Mouse (Mus musculus) frontal cortex, adult (tissue): ENCODE measurements at regions not wholly inside any gene's neighbourhood (a gene's known extent, or its start where the extent isn't known, plus 50 kb on each side); places are given as distances from the start of the nearest gene placed in this dataset.
A peak's percentile ranks its signal among the peaks of the same experiment; 100 is the strongest.

ENCODE experiments used
- ATAC-seq: cut with Nextera tagmentation; 2 replicates; pipeline ENCODE4 v1.9.2; 2017; ENCODE audit warnings: mild to moderate bottlenecking, moderate library complexity, mixed read lengths; ENCODE audit not compliant: low TSS enrichment

- ATAC-seq, result no peak
Measured at GRCm38 (mm10) chr12:106727486-106727885, 717.5 kb downstream of the Vrk1 start.

- ATAC-seq, result no peak
Measured at GRCm38 (mm10) chr12:106729686-106730085, 719.7 kb downstream of the Vrk1 start.

GRCm38 (mm10) chr12:106732108-106732857 lies 722.3 kb downstream of the Vrk1 start:
- ATAC-seq, result peak; percentile 64

- no peak for ATAC-seq
Measured at GRCm38 (mm10) chr12:106748765-106749164, 738.7 kb downstream of the Vrk1 start.

- ATAC-seq, result no peak
Measured at GRCm38 (mm10) chr12:106763552-106763951, 724.9 kb upstream of the 3110018I06Rik start.

- no peak for ATAC-seq
Measured at GRCm38 (mm10) chr12:106764516-106764915, 723.9 kb upstream of the 3110018I06Rik start.

- ATAC-seq, result no peak
Measured at GRCm38 (mm10) chr12:106773536-106773935, 714.9 kb upstream of the 3110018I06Rik start.

GRCm38 (mm10) chr12:106796596-106796995 lies 691.8 kb upstream of the 3110018I06Rik start:
- no peak for ATAC-seq

GRCm38 (mm10) chr12:106819736-106820135 lies 668.7 kb upstream of the 3110018I06Rik start:
- no peak for ATAC-seq

GRCm38 (mm10) chr12:106822311-106822710 lies 666.1 kb upstream of the 3110018I06Rik start:
- ATAC-seq, result no peak

GRCm38 (mm10) chr12:106828542-106828941 lies 659.9 kb upstream of the 3110018I06Rik start:
- ATAC-seq, result no peak

- no peak for ATAC-seq
Measured at GRCm38 (mm10) chr12:106829323-106829722, 659.1 kb upstream of the 3110018I06Rik start.

- ATAC-seq, result no peak
Measured at GRCm38 (mm10) chr12:106835241-106835640, 653.2 kb upstream of the 3110018I06Rik start.

GRCm38 (mm10) chr12:106839618-106840017 lies 648.8 kb upstream of the 3110018I06Rik start:
- no peak for ATAC-seq

- ATAC-seq, result no peak
Measured at GRCm38 (mm10) chr12:106840150-106840651, 648.2 kb upstream of the 3110018I06Rik start.

GRCm38 (mm10) chr12:106841996-106842395 lies 646.4 kb upstream of the 3110018I06Rik start:
- ATAC-seq, result no peak

- no peak for ATAC-seq
Measured at GRCm38 (mm10) chr12:106842396-106842795, 646.0 kb upstream of the 3110018I06Rik start.

GRCm38 (mm10) chr12:106851666-106852065 lies 636.8 kb upstream of the 3110018I06Rik start:
- ATAC-seq, result no peak

GRCm38 (mm10) chr12:106852736-106853135 lies 635.7 kb upstream of the 3110018I06Rik start:
- ATAC-seq, result no peak

- no peak for ATAC-seq
Measured at GRCm38 (mm10) chr12:106853711-106854240, 634.7 kb upstream of the 3110018I06Rik start.

- ATAC-seq, result no peak
Measured at GRCm38 (mm10) chr12:106855520-106855919, 632.9 kb upstream of the 3110018I06Rik start.

- ATAC-seq, result peak; percentile 52; the same call in 1 of the 2 replicates
Measured at GRCm38 (mm10) chr12:106861638-106862037, 626.8 kb upstream of the 3110018I06Rik start.

- no peak for ATAC-seq
Measured at GRCm38 (mm10) chr12:106864076-106864475, 624.4 kb upstream of the 3110018I06Rik start.
